Mouse (Mus musculus) testis, adult 2 months (tissue): ENCODE data around the gene Arl15.

Experiments used
- CTCF ChIP-seq: fragments of 200-500 bp; IDR thresholded peaks from 2 replicates; pipeline ENCODE4 v1.5.1; 2012; ENCODE audit warnings: low read depth, mild to moderate bottlenecking, inconsistent platforms, low read length, moderate library complexity; ENCODE audit not compliant: control insufficient read depth, insufficient read depth, insufficient replicate concordance
- POLR2A ChIP-seq: fragments of 200-500 bp; IDR thresholded peaks from 2 replicates; pipeline ENCODE4 v1.6.1; 2012; ENCODE audit warnings: low read depth, mild to moderate bottlenecking, inconsistent platforms, low read length, moderate library complexity; ENCODE audit not compliant: control insufficient read depth

DNA sequence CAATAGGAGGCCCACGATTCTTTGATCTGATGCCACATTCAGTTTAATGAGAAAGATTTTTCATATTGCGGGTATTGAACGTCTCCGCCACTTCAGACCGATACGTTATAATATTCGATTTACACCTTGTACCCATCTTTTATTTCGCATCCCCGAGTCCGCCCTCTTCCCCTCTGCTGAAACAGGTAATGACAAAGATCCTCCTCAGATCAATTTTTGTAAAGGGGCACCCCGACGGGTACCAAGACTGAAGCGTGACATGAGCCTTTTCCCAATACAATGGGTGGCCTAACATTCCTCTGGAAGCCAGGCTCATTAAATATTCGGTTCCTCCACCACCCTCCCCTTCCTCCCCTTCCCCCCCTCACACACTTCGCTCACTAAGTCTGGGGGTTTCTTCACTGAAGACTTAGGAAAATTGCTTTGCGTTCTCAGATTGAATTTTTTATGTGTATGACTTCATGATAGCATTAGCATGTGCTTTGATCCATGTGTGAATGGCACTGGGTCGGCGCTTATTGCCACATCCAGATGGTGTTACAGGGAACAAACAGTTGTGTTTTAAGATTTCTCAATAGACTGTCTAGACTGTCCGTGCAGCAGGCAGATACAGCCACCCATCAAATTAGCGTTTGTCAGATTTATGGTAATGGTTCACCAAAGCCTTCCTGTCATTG, 85.5 kb downstream of the Arl15 start:
- TF ChIP-seq CTCF = no peak
- TF ChIP-seq POLR2A = no peak
